Mouse (Mus musculus) MEL (cell line): ENCODE data around the gene Uggt2.

Experiments
- CTCF ChIP-seq, 3 experiments: IDR thresholded peaks in 2 of 3; conservative IDR thresholded peaks in 1 of 3; 2 replicates each; pipeline ENCODE4 v1.5.1; 2011 to 2012; ENCODE audit warnings: low read length in 3 of 3, low read depth in 2 of 3, mild to moderate bottlenecking in 2 of 3, improper control_type of control experiment in 1 of 3, inconsistent platforms in 1 of 3, mixed read lengths in 1 of 3, moderate library complexity in 1 of 3; ENCODE audit not compliant: control insufficient read depth in 1 of 3, insufficient read depth in 1 of 3, poor library complexity in 1 of 3, severe bottlenecking in 1 of 3
- USF1 ChIP-seq: IDR thresholded peaks from 2 replicates; pipeline ENCODE4 v1.6.1; 2014; ENCODE audit warnings: low read depth, mild to moderate bottlenecking, inconsistent platforms, low read length, improper control_type of control experiment, moderate library complexity

DNA sequence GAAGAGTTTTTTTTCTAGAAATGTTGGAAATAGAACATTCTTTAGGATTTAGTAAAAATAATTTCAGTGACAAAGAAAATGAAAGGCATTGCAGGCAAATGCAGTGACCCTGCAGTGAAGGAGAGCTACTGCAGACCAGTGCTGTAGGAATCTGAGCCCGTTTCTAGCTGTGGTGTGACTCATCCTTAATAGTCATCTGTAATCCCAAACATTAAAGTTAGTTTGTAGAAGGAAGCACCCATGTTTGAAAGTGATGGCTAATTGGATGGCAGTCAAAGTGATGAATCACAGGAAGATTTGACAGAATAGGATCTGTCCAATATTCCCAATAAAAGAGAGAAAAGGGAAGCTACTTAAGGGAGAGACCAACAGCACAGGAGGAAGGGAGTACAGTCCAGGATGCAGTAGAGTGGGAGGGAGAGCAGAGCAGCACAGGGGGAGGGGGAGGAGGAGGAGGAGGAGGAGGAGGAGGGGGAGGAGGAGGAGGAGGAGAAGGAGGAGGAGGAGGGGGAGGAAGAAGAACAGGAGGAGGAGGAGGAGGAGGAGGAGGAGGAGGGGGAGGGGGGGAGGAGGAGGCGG is 71.5 kb downstream of the Uggt2 start:
- TF ChIP-seq USF1 (no peak), CTCF (IDR thresholded peaks at IDR 0.05 in 2 of 3, conservative IDR thresholded peaks at IDR 0.05 in 1 of 3; ENCODE audit: control insufficient read depth in 1 of 3, insufficient read depth in 1 of 3, low read depth in 2 of 3, low read length in 3 of 3, poor library complexity in 1 of 3, severe bottlenecking in 1 of 3) (no peak)
